Mouse (Mus musculus): ENCODE data around the gene Gm4707.

GRCm38 (mm10) chr17:71479381-71479901 is 19.7 kb upstream of the Gm4707 start:
- TF ChIP-seq CTCF (IDR thresholded peaks at IDR 0.05) (no peak), EP300 (IDR thresholded peaks at IDR 0.05) (no peak)

Measured in lung, postnatal 0 days (tissue).